Mouse (Mus musculus): ENCODE data around the gene Rgl1. TPM values are rescaled to one million over a fixed set of nuclear protein-coding genes. Genes with fewer than 3 reads are reported as not detected.

The Rgl1 gene
- polyA plus RNA-seq, 1 experiment from 2014 or later, result 33.2 TPM

DNA sequence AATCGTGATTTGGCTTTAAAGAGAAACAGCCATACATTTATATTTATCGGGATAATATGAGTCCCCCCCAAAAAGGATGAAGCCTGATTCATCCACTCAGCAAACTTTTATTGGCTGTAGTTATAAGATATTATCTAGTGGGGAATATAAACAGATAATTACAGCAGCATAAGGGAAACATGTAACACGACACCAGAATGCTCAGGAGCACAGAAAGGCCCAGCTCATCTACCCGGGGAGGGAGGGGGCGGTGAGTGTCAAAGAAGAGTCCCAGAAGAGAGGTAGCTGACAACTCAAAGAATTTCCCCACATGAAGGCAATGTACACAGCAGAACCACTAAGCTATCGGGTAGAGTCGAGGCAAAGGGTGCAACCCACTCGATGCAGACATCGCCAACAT, 146.8 kb downstream of the Rgl1 start:
- Histone ChIP-seq H3K9ac (replicated peaks; ENCODE audit: low read depth) (no peak overlapping the region), H3K9me3 (ENCODE audit: low read length) (no peaks in the 10 kb centered on the region), H3K4me2 (replicated peaks; ENCODE audit: low read depth, low read length) (no peak overlapping the region), H3K27me3 (replicated peaks; ENCODE audit: insufficient read depth, low read length) (no peaks in the 10 kb centered on the region), H3K36me3 (ENCODE audit: insufficient read depth, low read length) (no peaks in the 10 kb centered on the region), H3K4me1 (ENCODE audit: insufficient read depth, low read depth, low read length) (peaks cover 18% of the 10 kb centered on the region; the same call in 1 of the 2 replicates), H3K4me3 (ENCODE audit: low read depth, low read length) (no peak overlapping the region), H3K27ac (ENCODE audit: low read length) (no peak overlapping the region)
- DNase-seq (ENCODE audit: low spot score) (no peak), ATAC-seq (no peak)
- 68% methylated on average over 9 of the region's 9 CpGs for WGBS
- TF ChIP-seq CTCF (IDR thresholded peaks at IDR 0.05) (no peak), EP300 (IDR thresholded peaks at IDR 0.05) (no peak)

GRCm38 (mm10) chr1:152618896-152619295, 147.3 kb downstream of the Rgl1 start:
- Histone ChIP-seq H3K27me3 (replicated peaks; ENCODE audit: insufficient read depth, low read length) (no peaks in the 10 kb centered on the region), H3K9me3 (ENCODE audit: low read length) (no peaks in the 10 kb centered on the region), H3K27ac (ENCODE audit: low read length) (no peak overlapping the region), H3K4me3 (ENCODE audit: low read depth, low read length) (no peak overlapping the region), H3K4me2 (replicated peaks; ENCODE audit: low read depth, low read length) (no peak overlapping the region), H3K9ac (replicated peaks; ENCODE audit: low read depth) (no peak overlapping the region), H3K4me1 (ENCODE audit: insufficient read depth, low read depth, low read length) (peaks cover 18% of the 10 kb centered on the region; the same call in 1 of the 2 replicates), H3K36me3 (ENCODE audit: insufficient read depth, low read length) (no peaks in the 10 kb centered on the region)
- ATAC-seq, result no peak
- WGBS, result 75% methylated on average over 3 of the region's 3 CpGs
- DNase-seq (ENCODE audit: low spot score), result no peak
- TF ChIP-seq CTCF (IDR thresholded peaks at IDR 0.05) (no peak), EP300 (IDR thresholded peaks at IDR 0.05) (no peak)

GRCm38 (mm10) chr1:152618381-152618780, 147.8 kb downstream of the Rgl1 start:
- no peaks in the 10 kb centered on the region for H3K27me3 ChIP-seq (replicated peaks; ENCODE audit: insufficient read depth, low read length)
- H3K9me3 ChIP-seq (ENCODE audit: low read length), result no peaks in the 10 kb centered on the region
- H3K4me3 ChIP-seq (ENCODE audit: low read depth, low read length), result no peak overlapping the region
- H3K36me3 ChIP-seq (ENCODE audit: insufficient read depth, low read length), result no peaks in the 10 kb centered on the region
- peaks cover 18% of the 10 kb centered on the region; the same call in 1 of the 2 replicates for H3K4me1 ChIP-seq (ENCODE audit: insufficient read depth, low read depth, low read length)
- no peak overlapping the region for H3K27ac ChIP-seq (ENCODE audit: low read length)
- WGBS, result 38% methylated on average over 1 of the region's 1 CpGs
- no peak for DNase-seq (ENCODE audit: low spot score)
- TF ChIP-seq CTCF (IDR thresholded peaks at IDR 0.05) (peak; percentile 55), EP300 (IDR thresholded peaks at IDR 0.05) (no peak)
- H3K4me2 ChIP-seq (replicated peaks; ENCODE audit: low read depth, low read length), result no peak overlapping the region
- H3K9ac ChIP-seq (replicated peaks; ENCODE audit: low read depth), result no peak overlapping the region
- ATAC-seq, result no peak

GRCm38 (mm10) chr1:152617745-152618342, 148.3 kb downstream of the Rgl1 start:
- H3K4me1 ChIP-seq (ENCODE audit: insufficient read depth, low read depth, low read length), result peaks cover 18% of the 10 kb centered on the region; the same call in 1 of the 2 replicates
- H3K27me3 ChIP-seq (replicated peaks; ENCODE audit: insufficient read depth, low read length), result no peaks in the 10 kb centered on the region
- H3K9ac ChIP-seq (replicated peaks; ENCODE audit: low read depth), result no peak overlapping the region
- 0 out of 2 replicates have a peak, but pooled peaks have one; percentile 11 for ATAC-seq
- H3K4me3 ChIP-seq (ENCODE audit: low read depth, low read length), result no peak overlapping the region
- no peaks in the 10 kb centered on the region for H3K9me3 ChIP-seq (ENCODE audit: low read length)
- 53% methylated on average over 10 of the region's 10 CpGs for WGBS
- H3K4me2 ChIP-seq (replicated peaks; ENCODE audit: low read depth, low read length), result no peak overlapping the region
- DNase-seq (ENCODE audit: low spot score), result no peak
- 0 out of 2 replicates have a peak overlapping the region, but pooled peaks have one; percentile 4 for H3K27ac ChIP-seq (ENCODE audit: low read length)
- no peaks in the 10 kb centered on the region for H3K36me3 ChIP-seq (ENCODE audit: insufficient read depth, low read length)
- no peak for TF ChIP-seq EP300 (IDR thresholded peaks at IDR 0.05)
- TF ChIP-seq CTCF (IDR thresholded peaks at IDR 0.05), result no peak

- H3K4me2 ChIP-seq (replicated peaks; ENCODE audit: low read depth, low read length), result no peak overlapping the region
- no peaks in the 10 kb centered on the region for H3K27me3 ChIP-seq (replicated peaks; ENCODE audit: insufficient read depth, low read length)
- no peak overlapping the region for H3K27ac ChIP-seq (ENCODE audit: low read length)
- no peaks in the 10 kb centered on the region for H3K36me3 ChIP-seq (ENCODE audit: insufficient read depth, low read length)
- no peaks in the 10 kb centered on the region for H3K9me3 ChIP-seq (ENCODE audit: low read length)
- no peak overlapping the region for H3K9ac ChIP-seq (replicated peaks; ENCODE audit: low read depth)
- no peak for TF ChIP-seq CTCF (IDR thresholded peaks at IDR 0.05)
- TF ChIP-seq EP300 (IDR thresholded peaks at IDR 0.05), result no peak
- no peak for ATAC-seq
- no peak overlapping the region for H3K4me3 ChIP-seq (ENCODE audit: low read depth, low read length)
- no peak for DNase-seq (ENCODE audit: low spot score)
- peaks cover 12% of the 10 kb centered on the region; the same call in 1 of the 2 replicates for H3K4me1 ChIP-seq (ENCODE audit: insufficient read depth, low read depth, low read length)
These were observed 149.4 kb downstream of the Rgl1 start for GRCm38 (mm10) chr1:152616777-152617057.

DNA sequence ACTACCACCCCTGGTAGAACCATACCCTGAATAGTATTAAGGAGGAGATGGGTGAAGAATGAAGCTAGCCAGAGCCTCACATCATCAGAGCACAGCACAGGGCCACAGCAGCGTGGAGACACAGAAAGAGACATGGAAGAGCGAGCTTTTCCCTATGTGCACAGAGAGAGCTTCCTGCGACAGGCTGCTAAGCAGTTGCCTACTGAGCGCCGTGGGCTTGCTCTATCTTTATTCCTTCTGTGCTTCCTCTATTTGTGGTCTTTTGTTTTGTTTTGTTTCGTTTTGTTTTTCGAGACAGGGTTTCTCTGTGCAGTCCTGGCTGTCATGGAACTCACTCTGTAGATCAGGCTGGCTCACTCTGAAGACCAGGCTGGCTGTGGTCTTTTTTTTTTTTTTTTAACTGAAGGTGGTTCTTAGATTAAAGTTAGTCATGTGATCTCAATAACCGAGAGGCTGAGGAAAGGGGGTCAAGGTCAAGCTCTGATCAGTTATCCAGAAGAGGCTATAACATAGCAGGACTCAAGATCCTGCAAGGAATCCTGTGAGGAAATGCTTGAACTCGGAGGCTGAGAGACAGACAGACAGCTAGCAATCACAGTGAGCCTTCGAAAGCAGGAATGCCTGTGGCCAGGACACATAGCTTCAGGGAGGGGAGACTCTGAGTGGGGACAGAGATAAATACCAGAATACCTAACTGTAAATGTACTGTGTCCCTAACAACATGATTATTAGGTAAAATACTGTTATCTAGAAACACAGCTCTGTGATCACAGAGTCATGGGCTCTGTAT, 150.0 kb downstream of the Rgl1 start:
- H3K27ac ChIP-seq (ENCODE audit: low read length), result no peak overlapping the region
- H3K4me1 ChIP-seq (ENCODE audit: insufficient read depth, low read depth, low read length), result peaks cover 9% of the 10 kb centered on the region; the same call in 1 of the 2 replicates
- H3K4me2 ChIP-seq (replicated peaks; ENCODE audit: low read depth, low read length), result no peak overlapping the region
- ATAC-seq, result no peak
- TF ChIP-seq CTCF (IDR thresholded peaks at IDR 0.05) (no peak), EP300 (IDR thresholded peaks at IDR 0.05) (no peak)
- no peak for DNase-seq (ENCODE audit: low spot score)
- no peaks in the 10 kb centered on the region for H3K27me3 ChIP-seq (replicated peaks; ENCODE audit: insufficient read depth, low read length)
- no peak overlapping the region for H3K9ac ChIP-seq (replicated peaks; ENCODE audit: low read depth)
- H3K36me3 ChIP-seq (ENCODE audit: insufficient read depth, low read length), result no peaks in the 10 kb centered on the region
- H3K4me3 ChIP-seq (ENCODE audit: low read depth, low read length), result no peak overlapping the region
- no peaks in the 10 kb centered on the region for H3K9me3 ChIP-seq (ENCODE audit: low read length)
- WGBS, result 64% methylated on average over 10 of the region's 10 CpGs
